13 mouse cellular contexts compared by ENCODE assay signal in the genomic region with DNA sequence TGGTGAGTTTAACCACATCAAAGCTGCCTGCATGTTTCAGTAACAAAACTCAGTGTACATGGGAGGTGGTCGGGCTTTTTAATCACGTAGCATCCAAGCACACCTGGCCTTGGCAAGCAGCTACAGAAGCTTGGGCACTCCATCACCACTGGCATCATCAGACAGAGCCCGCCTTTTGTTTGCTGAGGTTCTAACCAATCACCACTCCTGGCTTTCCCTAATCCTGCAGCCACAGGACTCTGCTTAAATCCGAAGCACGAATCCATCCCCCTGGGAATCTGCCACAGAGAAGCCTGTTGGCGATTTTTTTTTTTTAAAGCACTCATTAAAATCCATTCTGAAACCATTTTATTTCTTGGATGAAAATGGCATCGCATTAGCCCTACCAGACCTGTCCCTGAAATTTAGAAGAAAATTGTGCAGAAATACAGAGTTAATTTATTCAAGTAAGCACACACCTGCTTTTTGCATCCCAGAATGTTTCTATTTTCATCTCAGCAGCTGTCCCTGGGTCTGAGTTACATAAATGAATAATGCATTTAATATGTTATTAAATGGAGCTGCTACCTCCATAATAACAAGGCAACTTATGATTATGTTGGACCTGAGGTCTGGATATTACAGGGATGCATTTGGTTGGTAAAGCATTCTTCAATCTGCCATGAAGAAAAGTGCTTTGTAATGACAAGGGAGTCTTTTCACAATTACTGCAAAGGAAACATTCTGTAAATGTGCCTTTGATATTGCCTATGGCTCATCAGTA.
DNase-seq lines count a peak whose midpoint lies in the region; ATAC-seq and TF ChIP-seq lines count a peak whose summit lies in the region.
"Had no signal": no experiment of that assay in that cellular context is flagged by ENCODE, and none has a peak within 500 bp of the region (broad histone marks: within the 10 kb centered on the region; RNA-seq: fewer than 3 reads in every experiment).

No protein-coding gene starts in this region.

- WGBS in hindbrain, embryonic 13.5 days = 22% methylated on average over 7 of the region's 7 CpGs
- WGBS in midbrain, embryonic 12.5 days = 25% methylated on average over 7 of the region's 7 CpGs
- 53% methylated on average over 7 of the region's 7 CpGs for WGBS in thymus, adult 2 months

- H3K4me3 ChIP-seq in hindbrain, embryonic 13.5 days = no peak overlapping the region
- no peak overlapping the region for H3K4me3 ChIP-seq in midbrain, embryonic 12.5 days
- no peak overlapping the region for H3K4me3 ChIP-seq in thymus, adult 2 months (ENCODE audit: control insufficient read depth, insufficient read depth, low read length)
- H3K4me3 ChIP-seq: limb, embryonic 10.5 days had no signal

- H3K36me3 ChIP-seq in hindbrain, embryonic 13.5 days = no peaks in the 10 kb centered on the region
- H3K36me3 ChIP-seq in midbrain, embryonic 12.5 days = no peaks in the 10 kb centered on the region
- H3K36me3 ChIP-seq in thymus, adult 2 months (ENCODE audit: control insufficient read depth, insufficient read depth, low read length) = no peaks in the 10 kb centered on the region
- H3K36me3 ChIP-seq: limb, embryonic 10.5 days had no signal

- H3K4me1 ChIP-seq in hindbrain, embryonic 13.5 days (replicated peaks) = peaks cover 16% of the 10 kb centered on the region
- peaks cover 13% of the 10 kb centered on the region; the same call in 1 of the 2 replicates for H3K4me1 ChIP-seq in midbrain, embryonic 12.5 days
- H3K4me1 ChIP-seq in thymus, adult 2 months (replicated peaks; ENCODE audit: control insufficient read depth, insufficient read depth, low read length) = no peaks in the 10 kb centered on the region
- H3K4me1 ChIP-seq: limb, embryonic 10.5 days had no signal

- H3K4me2 ChIP-seq in hindbrain, embryonic 13.5 days = peak overlapping the region; percentile 19
- peak overlapping the region; percentile 22 for H3K4me2 ChIP-seq in midbrain, embryonic 12.5 days (replicated peaks)

- DNase-seq in right cerebral cortex, postnatal 10 days (ENCODE audit: low spot score in 2 of 2) = peak; percentile 25 to 35
- no peak for DNase-seq in right cerebral cortex, postnatal 36 days (ENCODE audit: low spot score in 2 of 2)
- DNase-seq in right cerebral cortex, postnatal 4 days = peak; percentile 2
- DNase-seq in gastrocnemius, postnatal 4 days (ENCODE audit: low spot score in 2 of 2) = no peak
- DNase-seq in thymus, adult 2 months = no peak
- no peak for DNase-seq in spleen, postnatal 10 days (ENCODE audit: low spot score in 2 of 2)
- DNase-seq: adrenal gland, postnatal 25 days; cerebellum, adult 18-20 months; thymus, adult 18-20 months had no signal

- peak; percentile 65 for ATAC-seq in hindbrain, embryonic 13.5 days (ENCODE audit: low FRiP score)
- ATAC-seq in midbrain, embryonic 12.5 days (ENCODE audit: low FRiP score, low read depth) = peak; percentile 82

- H3K9ac ChIP-seq in hindbrain, embryonic 13.5 days = no peak overlapping the region
- H3K9ac ChIP-seq in midbrain, embryonic 12.5 days (replicated peaks) = no peak overlapping the region

- H3K27me3 ChIP-seq in hindbrain, embryonic 13.5 days = no peaks in the 10 kb centered on the region
- H3K27me3 ChIP-seq in midbrain, embryonic 12.5 days = no peaks in the 10 kb centered on the region
- no peaks in the 10 kb centered on the region for H3K27me3 ChIP-seq in thymus, adult 2 months (ENCODE audit: control insufficient read depth, insufficient read depth, low read length)

- H3K27ac ChIP-seq in hindbrain, embryonic 13.5 days = peak overlapping the region; percentile 80
- peak overlapping the region; percentile 46 for H3K27ac ChIP-seq in midbrain, embryonic 12.5 days (replicated peaks)
- H3K27ac ChIP-seq in thymus, adult 2 months (ENCODE audit: control insufficient read depth, insufficient read depth, low read length) = no peak overlapping the region
- H3K27ac ChIP-seq: kidney, postnatal 0 days; limb, embryonic 10.5 days had no signal

- H3K9me3 ChIP-seq in hindbrain, embryonic 13.5 days = no peaks in the 10 kb centered on the region
- no peaks in the 10 kb centered on the region for H3K9me3 ChIP-seq in midbrain, embryonic 12.5 days
- H3K9me3 ChIP-seq: limb, embryonic 10.5 days had no signal

- no peak for TF ChIP-seq CTCF in thymus, adult 2 months (IDR thresholded peaks at IDR 0.05; ENCODE audit: borderline replicate concordance, control insufficient read depth, extremely low read depth, insufficient read depth, low read length, poor library complexity)

- TF ChIP-seq POLR2A in thymus, adult 2 months (IDR thresholded peaks at IDR 0.05; ENCODE audit: control insufficient read depth, extremely low read depth, insufficient read depth, low read length, poor library complexity) = no peak

Comparison
In these comparisons a context has a peak if more than half of its experiments do, and no peak if none do; other contexts are left out.
1. DNase-seq: peak in right cerebral cortex, postnatal 10 days (2 of 2) and right cerebral cortex, postnatal 4 days (single experiment); none in right cerebral cortex, postnatal 36 days (0 of 2), gastrocnemius, postnatal 4 days (0 of 2), thymus, adult 2 months (single experiment) and spleen, postnatal 10 days (0 of 2).